Mouse (Mus musculus) CD4-positive, CD25-positive, alpha-beta regulatory T cell, adult 4 months (primary cell): ENCODE results near the gene Aox2. TPM values are rescaled to one million over a fixed set of nuclear protein-coding genes. Genes with fewer than 3 reads are reported as not detected.
"Not testable (repeated sequence)": the region's sequence is repeated elsewhere in the genome, so short reads cannot be mapped to it uniquely, and the experiment has no call there.

Experiments
- ATAC-seq: one replicate; pipeline ENCODE4 v1.8.0; 2017
- polyA plus RNA-seq, 2 experiments: library from polyadenylated mRNA; unstranded; fragments of 100-300 nt; shearing (Covaris generic); gene quantifications; one replicate each; pipeline ENCODE4 v1.2.1; 2017

Gene Aox2
- polyA plus RNA-seq, 2 experiments from 2014 or later: 0.10 TPM; not detected in 1

GRCm38 (mm10) chr1:58353238-58353893 is 75.2 kb downstream of the Aox2 start:
- no peak for ATAC-seq

GRCm38 (mm10) chr1:58358958-58359901 is 81.1 kb downstream of the Aox2 start:
- ATAC-seq: no peak

- no peak for ATAC-seq
Measured at GRCm38 (mm10) chr1:58362296-58362695, 84.2 kb downstream of the Aox2 start.

GRCm38 (mm10) chr1:58364551-58364950 is 86.4 kb downstream of the Aox2 start:
- no peak for ATAC-seq

GRCm38 (mm10) chr1:58365829-58366228 is 87.7 kb downstream of the Aox2 start:
- ATAC-seq: no peak

- no peak for ATAC-seq
Measured at GRCm38 (mm10) chr1:58366737-58367471, 88.8 kb downstream of the Aox2 start.

- no peak for ATAC-seq
Measured at GRCm38 (mm10) chr1:58369716-58370115, 91.6 kb downstream of the Aox2 start.

- ATAC-seq: not testable (repeated sequence)
Measured at GRCm38 (mm10) chr1:58374266-58374665, 96.1 kb downstream of the Aox2 start.

GRCm38 (mm10) chr1:58375574-58376147 is 97.5 kb downstream of the Aox2 start:
- no peak for ATAC-seq

- no peak for ATAC-seq
Measured at GRCm38 (mm10) chr1:58382586-58383281, 104.6 kb downstream of the Aox2 start.

- ATAC-seq: no peak
Measured at GRCm38 (mm10) chr1:58391421-58392267, 113.5 kb downstream of the Aox2 start.

- peak; percentile 15 for ATAC-seq
Measured at GRCm38 (mm10) chr1:58392268-58392651, 114.1 kb downstream of the Aox2 start.

- ATAC-seq: peak; percentile 93
Measured at GRCm38 (mm10) chr1:58392652-58393283, 114.6 kb downstream of the Aox2 start, which contains the start of gene Bzw1. Bzw1 (plus strand) TSS chr1:58392898.

GRCm38 (mm10) chr1:58393284-58394195 is 115.4 kb downstream of the Aox2 start:
- peak; percentile 28 for ATAC-seq

- ATAC-seq: no peak
Measured at GRCm38 (mm10) chr1:58395341-58395740, 117.2 kb downstream of the Aox2 start.

- no peak for ATAC-seq
Measured at GRCm38 (mm10) chr1:58396179-58396578, 118.1 kb downstream of the Aox2 start.

- ATAC-seq: no peak
Measured at GRCm38 (mm10) chr1:58397731-58398130, 119.6 kb downstream of the Aox2 start.

GRCm38 (mm10) chr1:58401396-58401795 is 123.3 kb downstream of the Aox2 start:
- no peak for ATAC-seq

- no peak for ATAC-seq
Measured at GRCm38 (mm10) chr1:58403745-58404144, 125.6 kb downstream of the Aox2 start.
